Mouse (Mus musculus): ENCODE data around the gene Ppp1r32.

- TF ChIP-seq CTCF (IDR thresholded peaks at IDR 0.05; ENCODE audit: control insufficient read depth, insufficient read depth, low read length) (no peak), POLR2A (IDR thresholded peaks at IDR 0.05; ENCODE audit: borderline replicate concordance, control insufficient read depth, low read depth, low read length) (no peak)
These were observed 49.5 kb downstream of the Ppp1r32 start for GRCm38 (mm10) chr19:10433225-10433624.
